Mouse (Mus musculus) embryonic facial prominence, embryonic 15.5 days (tissue): ENCODE measurements around the gene Espl1. TPM values are rescaled to one million over a fixed set of nuclear protein-coding genes. Genes with fewer than 3 reads are reported as not detected.
"Not testable (repeated sequence)": the region's sequence is repeated elsewhere in the genome, so short reads cannot be mapped to it uniquely, and the experiment has no call there.

Source experiments
- ATAC-seq: fragments of 200-750 bp; cut with Nextera tagmentation; 2 replicates; pipeline ENCODE4 v1.8.0; 2017; ENCODE audit warnings: low read depth, moderate TSS enrichment; ENCODE audit not compliant: insufficient number of reproducible peaks, low FRiP score, low TSS enrichment
- H3K27ac ChIP-seq: fragments of 300-500 bp; sonication (generic); replicated peaks from 2 replicates; pipeline ENCODE4 v1.5.1; 2015; ENCODE audit warnings: mild to moderate bottlenecking, inconsistent platforms
- H3K27me3 ChIP-seq: fragments of 300-500 bp; sonication (generic); 2 replicates; pipeline ENCODE4 v1.6.1; 2015; ENCODE audit warnings: inconsistent platforms
- H3K36me3 ChIP-seq: fragments of 300-500 bp; sonication (generic); 2 replicates; pipeline ENCODE4 v1.6.1; 2015; ENCODE audit warnings: mild to moderate bottlenecking, inconsistent platforms
- H3K4me1 ChIP-seq: fragments of 300-500 bp; sonication (generic); 2 replicates; pipeline ENCODE4 v1.6.1; 2015; ENCODE audit warnings: inconsistent platforms
- H3K4me2 ChIP-seq: fragments of 300-500 bp; sonication (generic); replicated peaks from 2 replicates; pipeline ENCODE4 v1.6.1; 2015; ENCODE audit warnings: mild to moderate bottlenecking, inconsistent platforms
- H3K4me3 ChIP-seq: fragments of 300-500 bp; sonication (generic); replicated peaks from 2 replicates; pipeline ENCODE4 v1.5.1; 2015; ENCODE audit warnings: mild to moderate bottlenecking, inconsistent platforms
- H3K9ac ChIP-seq: fragments of 300-500 bp; sonication (generic); 2 replicates; pipeline ENCODE4 v1.6.1; 2015; ENCODE audit warnings: inconsistent platforms
- H3K9me3 ChIP-seq: fragments of 300-500 bp; sonication (generic); replicated peaks from 2 replicates; pipeline ENCODE4 v1.6.1; 2016; ENCODE audit warnings: inconsistent platforms
- WGBS: fragments of 180-500 bp; shearing (Covaris S2); methylation state at CpG from one replicate; pipeline ENCODE4 v1.1.7; 2015; 5-methylcytosine and 5-hydroxymethylcytosine counted together
- polyA plus RNA-seq: library from polyadenylated mRNA; unstranded; fragments of >200 nt; fragmentation: Nextera tagmentation; extraction: Ambion mirVana; gene quantifications from 2 replicates; pipeline ENCODE4 v1.2.1, GENCODE M21; 2015

The Espl1 gene
- polyA plus RNA-seq, 1 experiment from 2014 or later = 24.5 TPM

- Histone ChIP-seq H3K36me3 (peaks cover 68% of the 10 kb centered on the region), H3K9me3 (no peaks in the 10 kb centered on the region), H3K4me1 (no peaks in the 10 kb centered on the region), H3K27ac (no peak overlapping the region), H3K4me2 (no peak overlapping the region), H3K9ac (no peak overlapping the region), H3K27me3 (no peaks in the 10 kb centered on the region), H3K4me3 (no peak overlapping the region)
- 72% methylated on average over 10 of the region's 10 CpGs for WGBS
- no peak for ATAC-seq
These were observed 14.2 kb downstream of the Espl1 start for GRCm38 (mm10) chr15:102310074-102310845.

- Histone ChIP-seq H3K36me3 (peaks cover 68% of the 10 kb centered on the region), H3K9me3 (no peaks in the 10 kb centered on the region), H3K4me2 (no peak overlapping the region), H3K27ac (no peak overlapping the region), H3K9ac (no peak overlapping the region), H3K27me3 (no peaks in the 10 kb centered on the region), H3K4me3 (no peak overlapping the region), H3K4me1 (0 out of 2 replicates have a peak, but pooled peaks cover 2% of the 10 kb centered on the region)
- ATAC-seq = no peak
These were observed 15.4 kb downstream of the Espl1 start for GRCm38 (mm10) chr15:102311489-102311888.

GRCm38 (mm10) chr15:102315292-102315691, 19.2 kb downstream of the Espl1 start:
- no peaks in the 10 kb centered on the region for H3K27me3 ChIP-seq
- H3K9me3 ChIP-seq = no peaks in the 10 kb centered on the region
- no peak overlapping the region for H3K9ac ChIP-seq
- no peak overlapping the region for H3K27ac ChIP-seq
- H3K36me3 ChIP-seq = peaks cover 80% of the 10 kb centered on the region
- 0 out of 2 replicates have a peak, but pooled peaks cover 2% of the 10 kb centered on the region for H3K4me1 ChIP-seq
- H3K4me2 ChIP-seq = no peak overlapping the region
- no peak; the same call in 1 of the 2 replicates for ATAC-seq
- WGBS = 88% methylated on average over 8 of the region's 8 CpGs
- no peak overlapping the region for H3K4me3 ChIP-seq

GRCm38 (mm10) chr15:102316263-102316662, 20.2 kb downstream of the Espl1 start:
- 87% methylated on average over 6 of the region's 6 CpGs for WGBS
- ATAC-seq = no peak; the same call in 1 of the 2 replicates
- H3K27me3 ChIP-seq = no peaks in the 10 kb centered on the region

GRCm38 (mm10) chr15:102324654-102325473, 28.8 kb downstream of the Espl1 start:
- Histone ChIP-seq H3K36me3 (peaks cover 59% of the 10 kb centered on the region), H3K4me3 (0 out of 2 replicates have a peak overlapping the region, but pooled peaks have one; percentile 8), H3K9ac (no peak overlapping the region), H3K9me3 (no peaks in the 10 kb centered on the region), H3K4me2 (peak overlapping the region; percentile 55; the same call in 1 of the 2 replicates), H3K27me3 (no peaks in the 10 kb centered on the region), H3K4me1 (peaks cover 13% of the 10 kb centered on the region), H3K27ac (no peak overlapping the region)
- WGBS = 73% methylated on average over 12 of the region's 12 CpGs
- ATAC-seq = no peak

More at GRCm38 (mm10) chr15:102316263-102316662, 20.2 kb downstream of the Espl1 start:
- H3K36me3 ChIP-seq = peaks cover 84% of the 10 kb centered on the region
- 0 out of 2 replicates have a peak, but pooled peaks cover 2% of the 10 kb centered on the region for H3K4me1 ChIP-seq
- H3K4me3 ChIP-seq = no peak overlapping the region
- no peaks in the 10 kb centered on the region for H3K9me3 ChIP-seq
- H3K27ac ChIP-seq = no peak overlapping the region
- no peak overlapping the region for H3K4me2 ChIP-seq
- no peak overlapping the region for H3K9ac ChIP-seq

- no peaks in the 10 kb centered on the region for H3K9me3 ChIP-seq
- 0% methylated on average over 40 of the region's 40 CpGs for WGBS
- peak; percentile 84 for ATAC-seq
- peak within 1 kb of the TSS; percentile 84 for H3K27ac ChIP-seq
- H3K27me3 ChIP-seq = no peaks in the 10 kb centered on the region
- H3K36me3 ChIP-seq = peaks cover 56% of the 10 kb centered on the region
- peak within 1 kb of the TSS; percentile 55 for H3K4me2 ChIP-seq
- H3K4me3 ChIP-seq = peak within 1 kb of the TSS; percentile 65
- peaks cover 15% of the 10 kb centered on the region for H3K4me1 ChIP-seq
- H3K9ac ChIP-seq = peak within 1 kb of the TSS; percentile 83
These were observed 30.0 kb downstream of the Espl1 start, which contains the start of gene Pfdn5 for GRCm38 (mm10) chr15:102326022-102326576. Gene Pfdn5 (plus strand): TSS chr15:102326116.

GRCm38 (mm10) chr15:102326892-102327291, 30.8 kb downstream of the Espl1 start:
- H3K4me2 ChIP-seq = peak overlapping the region; percentile 55
- WGBS = 59% methylated on average over 8 of the region's 8 CpGs
- H3K36me3 ChIP-seq = peaks cover 50% of the 10 kb centered on the region
- no peak for ATAC-seq
- peak overlapping the region; percentile 83 for H3K9ac ChIP-seq
- peak overlapping the region; percentile 65 for H3K4me3 ChIP-seq
- peaks cover 19% of the 10 kb centered on the region for H3K4me1 ChIP-seq
- H3K9me3 ChIP-seq = no peaks in the 10 kb centered on the region
- peak overlapping the region; percentile 84; the same call in 1 of the 2 replicates for H3K27ac ChIP-seq
- no peaks in the 10 kb centered on the region for H3K27me3 ChIP-seq

GRCm38 (mm10) chr15:102331610-102332015, 35.5 kb downstream of the Espl1 start, which contains the start of gene Myg1:
Gene Myg1 (plus strand): TSS chr15:102331709.
- H3K9me3 ChIP-seq = no peaks in the 10 kb centered on the region
- peak within 1 kb of the TSS; percentile 74 for H3K4me2 ChIP-seq
- peak; percentile 89 for ATAC-seq
- peaks cover 61% of the 10 kb centered on the region for H3K36me3 ChIP-seq
- peak within 1 kb of the TSS; percentile 67 for H3K9ac ChIP-seq
- H3K27me3 ChIP-seq = no peaks in the 10 kb centered on the region
- H3K4me1 ChIP-seq = peaks cover 26% of the 10 kb centered on the region
- H3K4me3 ChIP-seq = peak within 1 kb of the TSS; percentile 59
- peak within 1 kb of the TSS; percentile 82 for H3K27ac ChIP-seq
- WGBS = under 1% methylated on average over 30 of the region's 30 CpGs

GRCm38 (mm10) chr15:102335254-102335653, 39.2 kb downstream of the Espl1 start:
- no peak for ATAC-seq
- no peak overlapping the region for H3K4me2 ChIP-seq
- no peak overlapping the region for H3K9ac ChIP-seq
- no peaks in the 10 kb centered on the region for H3K9me3 ChIP-seq
- H3K27ac ChIP-seq = no peak overlapping the region
- H3K4me3 ChIP-seq = no peak overlapping the region
- no peaks in the 10 kb centered on the region for H3K27me3 ChIP-seq
- peaks cover 18% of the 10 kb centered on the region for H3K4me1 ChIP-seq
- WGBS = 83% methylated on average over 8 of the region's 8 CpGs
- peaks cover 73% of the 10 kb centered on the region for H3K36me3 ChIP-seq

- not testable (repeated sequence) for H3K9me3 ChIP-seq, H3K27ac ChIP-seq, H3K4me2 ChIP-seq, H3K27me3 ChIP-seq, ATAC-seq, H3K9ac ChIP-seq, H3K4me3 ChIP-seq
- Histone ChIP-seq H3K4me1 (peaks cover 18% of the 10 kb centered on the region), H3K36me3 (peaks cover 71% of the 10 kb centered on the region)
- 87% methylated on average over 5 of the region's 5 CpGs for WGBS
These were observed 39.9 kb downstream of the Espl1 start for GRCm38 (mm10) chr15:102335925-102336324.

GRCm38 (mm10) chr15:102336946-102337345, 40.9 kb downstream of the Espl1 start:
- Histone ChIP-seq H3K9me3 (no peaks in the 10 kb centered on the region), H3K4me1 (peaks cover 12% of the 10 kb centered on the region), H3K4me2 (no peak overlapping the region), H3K27me3 (no peaks in the 10 kb centered on the region), H3K4me3 (no peak overlapping the region), H3K27ac (no peak overlapping the region), H3K9ac (no peak overlapping the region), H3K36me3 (peaks cover 71% of the 10 kb centered on the region)
- no peak for ATAC-seq
- 86% methylated on average over 4 of the region's 4 CpGs for WGBS
